ENCODE assay signal across 9 mouse cellular contexts in genomic region chr17:65325249-65325648, GRCm38 (mm10).
DNase-seq lines count a peak whose midpoint lies in the region; ATAC-seq lines count a peak whose summit lies in the region.
"Had no signal": no experiment of that assay in that cellular context is flagged by ENCODE, and none has a peak within 500 bp of the region (broad histone marks: within the 10 kb centered on the region; RNA-seq: fewer than 3 reads in every experiment).

No protein-coding gene starts in this region.

- no peak overlapping the region for H3K4me3 ChIP-seq in intestine, embryonic 14.5 days (ENCODE audit: low read depth, low read length)
- H3K4me3 ChIP-seq in intestine, embryonic 16.5 days (ENCODE audit: low read length), result no peak overlapping the region
- H3K4me3 ChIP-seq in embryonic facial prominence, embryonic 11.5 days (ENCODE audit: low read depth, low read length), result no peak overlapping the region
- H3K4me3 ChIP-seq: erythroblast, embryonic 14.5 days had no signal

- no peaks in the 10 kb centered on the region for H3K36me3 ChIP-seq in intestine, embryonic 14.5 days (ENCODE audit: control insufficient read depth, insufficient read depth, low read length)
- no peaks in the 10 kb centered on the region for H3K36me3 ChIP-seq in intestine, embryonic 16.5 days (ENCODE audit: control insufficient read depth, insufficient read depth, low read length)
- no peaks in the 10 kb centered on the region for H3K36me3 ChIP-seq in embryonic facial prominence, embryonic 11.5 days (replicated peaks; ENCODE audit: control insufficient read depth, insufficient read depth, low read depth, low read length)

- no peaks in the 10 kb centered on the region for H3K4me1 ChIP-seq in intestine, embryonic 14.5 days (replicated peaks; ENCODE audit: control insufficient read depth, insufficient read depth, low read length)
- H3K4me1 ChIP-seq in intestine, embryonic 16.5 days (ENCODE audit: control insufficient read depth, insufficient read depth, low read length), result no peaks in the 10 kb centered on the region
- no peaks in the 10 kb centered on the region for H3K4me1 ChIP-seq in embryonic facial prominence, embryonic 11.5 days (ENCODE audit: control insufficient read depth, insufficient read depth, low read length)

- no peak for ATAC-seq in intestine, embryonic 14.5 days (replicated peaks; ENCODE audit: low FRiP score, low TSS enrichment, low read depth)
- ATAC-seq in intestine, embryonic 16.5 days, result no peak
- no peak for ATAC-seq in embryonic facial prominence, embryonic 11.5 days (replicated peaks; ENCODE audit: insufficient number of reproducible peaks, low FRiP score, low TSS enrichment, low read depth)
- ATAC-seq in megakaryocyte-erythroid progenitor cell, adult 5-6 weeks (replicated peaks; ENCODE audit: low FRiP score, low TSS enrichment, poor library complexity, severe bottlenecking), result no peak

- peak; percentile 60 for DNase-seq in intestine, embryonic 14.5 days (ENCODE audit: low spot score)
- DNase-seq in ES-CJ7 (ENCODE audit: low read depth, low spot score), result peak; percentile 68
- DNase-seq in adrenal gland, postnatal 25 days, result peak; percentile 10
- DNase-seq in embryonic facial prominence, embryonic 11.5 days (ENCODE audit: low spot score), result peak; percentile 67
- peak; percentile 10 to 15 for DNase-seq in layer of hippocampus, postnatal 14 days (ENCODE audit: low spot score in 2 of 2)
- peak; percentile 64 for DNase-seq in retina, postnatal 1 day

- H3K9ac ChIP-seq in intestine, embryonic 14.5 days (ENCODE audit: low read length), result no peak overlapping the region
- no peak overlapping the region for H3K9ac ChIP-seq in intestine, embryonic 16.5 days (ENCODE audit: low read depth, low read length)
- no peak overlapping the region for H3K9ac ChIP-seq in embryonic facial prominence, embryonic 11.5 days (replicated peaks; ENCODE audit: low read length)

- no peaks in the 10 kb centered on the region for H3K9me3 ChIP-seq in intestine, embryonic 14.5 days (ENCODE audit: control insufficient read depth, low read length)
- no peaks in the 10 kb centered on the region for H3K9me3 ChIP-seq in intestine, embryonic 16.5 days (ENCODE audit: control insufficient read depth, low read length)
- no peaks in the 10 kb centered on the region for H3K9me3 ChIP-seq in embryonic facial prominence, embryonic 11.5 days (replicated peaks; ENCODE audit: control insufficient read depth, low read length)

- no peaks in the 10 kb centered on the region for H3K27me3 ChIP-seq in intestine, embryonic 14.5 days (replicated peaks; ENCODE audit: control insufficient read depth, insufficient read depth, low read length)
- H3K27me3 ChIP-seq in intestine, embryonic 16.5 days (replicated peaks; ENCODE audit: control insufficient read depth, insufficient read depth, low read length), result no peaks in the 10 kb centered on the region
- H3K27me3 ChIP-seq in embryonic facial prominence, embryonic 11.5 days (ENCODE audit: control insufficient read depth, insufficient read depth, low read length), result no peaks in the 10 kb centered on the region

- no peak overlapping the region for H3K27ac ChIP-seq in intestine, embryonic 14.5 days (ENCODE audit: low read depth)
- no peak overlapping the region for H3K27ac ChIP-seq in intestine, embryonic 16.5 days (ENCODE audit: low read length)
- H3K27ac ChIP-seq in embryonic facial prominence, embryonic 11.5 days (replicated peaks; ENCODE audit: low read depth, low read length), result no peak overlapping the region

- WGBS in intestine, embryonic 14.5 days, result 21% methylated on average over 2 of the region's 2 CpGs
- WGBS in intestine, embryonic 16.5 days, result 28% methylated on average over 2 of the region's 2 CpGs
- WGBS in embryonic facial prominence, embryonic 11.5 days, result 19% methylated on average over 2 of the region's 2 CpGs

- no peak overlapping the region for H3K4me2 ChIP-seq in intestine, embryonic 14.5 days (ENCODE audit: low read length)
- H3K4me2 ChIP-seq in intestine, embryonic 16.5 days (ENCODE audit: low read depth, low read length), result no peak overlapping the region
- no peak overlapping the region for H3K4me2 ChIP-seq in embryonic facial prominence, embryonic 11.5 days (ENCODE audit: low read depth, low read length)

Comparison
In these comparisons a context has a peak if more than half of its experiments do, and no peak if none do; other contexts are left out.
1. DNase-seq: peak in every context shown above with its lines; median percentile 68 in ES-CJ7; 67 in embryonic facial prominence, embryonic 11.5 days; 64 in retina, postnatal 1 day; 60 in intestine, embryonic 14.5 days; 12 in layer of hippocampus, postnatal 14 days; 10 in adrenal gland, postnatal 25 days.